Mouse (Mus musculus) ES-Bruce4 (cell line): Measurements from ENCODE around the gene Gnb2. TPM values are rescaled to one million over a fixed set of nuclear protein-coding genes. Genes with fewer than 3 reads are reported as not detected.
A peak's percentile ranks its signal among the peaks of the same experiment; 100 is the strongest.

ENCODE experiments used
- H3K27ac ChIP-seq: 2 replicates; pipeline ENCODE4 v1.5.1; 2012; ENCODE audit warnings: low read length, inconsistent platforms; ENCODE audit not compliant: insufficient read depth
- H3K27me3 ChIP-seq: 2 replicates; pipeline ENCODE4 v1.6.1; 2012; ENCODE audit warnings: mild to moderate bottlenecking, low read length, inconsistent platforms; ENCODE audit not compliant: control insufficient read depth, poor library complexity, insufficient read depth, severe bottlenecking
- H3K36me3 ChIP-seq: 2 replicates; pipeline ENCODE4 v1.6.1; 2012; ENCODE audit warnings: inconsistent platforms, mild to moderate bottlenecking, low read length, moderate library complexity; ENCODE audit not compliant: control insufficient read depth, poor library complexity, insufficient read depth, severe bottlenecking
- H3K4me1 ChIP-seq: one replicate; pipeline ENCODE4 v1.8.1; 2011; ENCODE audit warnings: low read length; ENCODE audit not compliant: control insufficient read depth, insufficient read depth
- H3K4me3 ChIP-seq: 2 replicates; pipeline ENCODE4 v1.5.1; 2011; ENCODE audit warnings: low read depth, mild to moderate bottlenecking, low read length
- H3K9ac ChIP-seq: 2 replicates; pipeline ENCODE4 v1.6.1; 2012; ENCODE audit warnings: low read depth, mild to moderate bottlenecking, inconsistent platforms; ENCODE audit not compliant: poor library complexity, severe bottlenecking
- H3K9me3 ChIP-seq: replicated peaks from 2 replicates; pipeline ENCODE4 v1.6.1; 2012; ENCODE audit warnings: mild to moderate bottlenecking, low read length, inconsistent platforms; ENCODE audit not compliant: control insufficient read depth, poor library complexity, insufficient read depth, severe bottlenecking
- CTCF ChIP-seq: IDR thresholded peaks from one replicate; pipeline ENCODE4 v1.8.1; 2011; ENCODE audit warnings: low read depth, low read length
- EP300 ChIP-seq: IDR thresholded peaks from 2 replicates; pipeline ENCODE4 v1.6.1; 2011; ENCODE audit warnings: low read depth, low read length; ENCODE audit not compliant: insufficient read depth
- POLR2A ChIP-seq: IDR thresholded peaks from one replicate; pipeline ENCODE4 v1.8.1; 2011; ENCODE audit warnings: low read length; ENCODE audit not compliant: insufficient read depth
- polyA plus RNA-seq: library from polyadenylated mRNA; stranded (reverse); fragments of >200 nt; gene quantifications from 2 replicates; pipeline ENCODE4 v1.2.4, GENCODE M21; 2011; ENCODE audit warnings: low read depth; ENCODE audit not compliant: missing spikeins, insufficient read depth, insufficient read length

The Gnb2 gene
- polyA plus RNA-seq, 1 experiment = 208 TPM

GRCm38 (mm10) chr5:137530588-137531413, 2.5 kb downstream of the Gnb2 start:
- Histone ChIP-seq H3K36me3 (peaks cover 10% of the 10 kb centered on the region), H3K4me1 (peaks cover 5% of the 10 kb centered on the region), H3K4me3 (peak overlapping the region; percentile 91), H3K27me3 (no peaks in the 10 kb centered on the region), H3K9me3 (no peaks in the 10 kb centered on the region), H3K27ac (no peak overlapping the region), H3K9ac (peak overlapping the region; percentile 75)
- TF ChIP-seq POLR2A = no peak
- TF ChIP-seq EP300 = no peak
- no peak for TF ChIP-seq CTCF

GRCm38 (mm10) chr5:137530075-137530474, 3.2 kb downstream of the Gnb2 start:
- H3K9me3 ChIP-seq = no peaks in the 10 kb centered on the region
- peaks cover 5% of the 10 kb centered on the region for H3K4me1 ChIP-seq
- H3K27ac ChIP-seq = no peak overlapping the region
- no peaks in the 10 kb centered on the region for H3K27me3 ChIP-seq
- H3K4me3 ChIP-seq = 0 out of 2 replicates have a peak overlapping the region, but pooled peaks have one; percentile 8
- TF ChIP-seq POLR2A (no peak), CTCF (no peak), EP300 (no peak)
- peaks cover 17% of the 10 kb centered on the region for H3K36me3 ChIP-seq
- no peak overlapping the region for H3K9ac ChIP-seq

- no peak overlapping the region for H3K9ac ChIP-seq
- H3K27ac ChIP-seq = no peak overlapping the region
- no peak overlapping the region for H3K4me3 ChIP-seq
- no peak for TF ChIP-seq CTCF
- TF ChIP-seq EP300 = no peak
- no peak for TF ChIP-seq POLR2A
- peaks cover 21% of the 10 kb centered on the region for H3K36me3 ChIP-seq
- no peaks in the 10 kb centered on the region for H3K27me3 ChIP-seq
- H3K4me1 ChIP-seq = peaks cover 5% of the 10 kb centered on the region
- H3K9me3 ChIP-seq = no peaks in the 10 kb centered on the region
Measured at GRCm38 (mm10) chr5:137529221-137529995, 3.9 kb downstream of the Gnb2 start.

GRCm38 (mm10) chr5:137528247-137528968, 4.9 kb downstream of the Gnb2 start:
- Histone ChIP-seq H3K27ac (no peak overlapping the region), H3K36me3 (peaks cover 30% of the 10 kb centered on the region), H3K4me1 (peaks cover 5% of the 10 kb centered on the region), H3K9me3 (no peaks in the 10 kb centered on the region), H3K27me3 (no peaks in the 10 kb centered on the region), H3K9ac (no peak overlapping the region), H3K4me3 (no peak overlapping the region)
- no peak for TF ChIP-seq POLR2A
- no peak for TF ChIP-seq EP300
- no peak for TF ChIP-seq CTCF

GRCm38 (mm10) chr5:137527413-137527812, 5.9 kb downstream of the Gnb2 start:
- H3K4me3 ChIP-seq = no peak overlapping the region
- H3K4me1 ChIP-seq = peaks cover 5% of the 10 kb centered on the region
- H3K36me3 ChIP-seq = peaks cover 37% of the 10 kb centered on the region

More at GRCm38 (mm10) chr5:137527413-137527812, 5.9 kb downstream of the Gnb2 start:
- H3K27ac ChIP-seq = no peak overlapping the region
- H3K9me3 ChIP-seq = no peaks in the 10 kb centered on the region
- H3K27me3 ChIP-seq = no peaks in the 10 kb centered on the region
- no peak overlapping the region for H3K9ac ChIP-seq
- TF ChIP-seq EP300 (no peak), POLR2A (no peak), CTCF (no peak)
